Mouse (Mus musculus) liver, embryonic 12.5 days (tissue): ENCODE data around the gene Olfr1270. TPM values are rescaled to one million over a fixed set of nuclear protein-coding genes. Genes with fewer than 3 reads are reported as not detected.
"Not testable (repeated sequence)": the region's sequence is repeated elsewhere in the genome, so short reads cannot be mapped to it uniquely, and the experiment has no call there.

ENCODE experiments used
- ATAC-seq: fragments of 200-750 bp; cut with Nextera tagmentation; 2 replicates; pipeline ENCODE4 v1.8.0; 2017; ENCODE audit warnings: moderate number of reproducible peaks, mild to moderate bottlenecking, moderate library complexity
- H3K27ac ChIP-seq: fragments of 300-500 bp; sonication (generic); 2 replicates; pipeline ENCODE4 v1.5.1; 2016; ENCODE audit warnings: mild to moderate bottlenecking
- H3K27me3 ChIP-seq: fragments of 300-500 bp; sonication (generic); replicated peaks from 2 replicates; pipeline ENCODE4 v1.6.1; 2016; ENCODE audit warnings: mild to moderate bottlenecking, moderate library complexity
- H3K36me3 ChIP-seq: fragments of 300-500 bp; sonication (generic); 2 replicates; pipeline ENCODE4 v1.6.1; 2016; ENCODE audit warnings: mild to moderate bottlenecking, moderate library complexity
- H3K4me1 ChIP-seq: fragments of 300-500 bp; sonication (generic); 2 replicates; pipeline ENCODE4 v1.6.1; 2016
- H3K4me2 ChIP-seq: fragments of 300-500 bp; sonication (generic); 2 replicates; pipeline ENCODE4 v1.6.1; 2016; ENCODE audit warnings: mild to moderate bottlenecking, moderate library complexity
- H3K4me3 ChIP-seq: fragments of 300-500 bp; sonication (generic); 2 replicates; pipeline ENCODE4 v1.5.1; 2016; ENCODE audit warnings: mild to moderate bottlenecking, moderate library complexity
- H3K9ac ChIP-seq: fragments of 300-500 bp; sonication (generic); 2 replicates; pipeline ENCODE4 v1.6.1; 2016; ENCODE audit warnings: mild to moderate bottlenecking, moderate library complexity
- H3K9me3 ChIP-seq: fragments of 300-500 bp; sonication (generic); replicated peaks from 2 replicates; pipeline ENCODE4 v1.6.1; 2016; ENCODE audit warnings: mild to moderate bottlenecking, moderate library complexity
- WGBS: fragments of 180-500 bp; shearing (Covaris S2); methylation state at CpG from one replicate; pipeline ENCODE4 v1.1.7; 2016; ENCODE audit not compliant: insufficient replicate concordance; 5-methylcytosine and 5-hydroxymethylcytosine counted together
- polyA plus RNA-seq: library from polyadenylated mRNA; unstranded; fragments of >200 nt; fragmentation: Nextera tagmentation; extraction: Ambion mirVana; gene quantifications from 2 replicates; pipeline ENCODE4 v1.2.1, GENCODE M21; 2016

Olfr1270 gene
- polyA plus RNA-seq, result not detected in 2 replicates

DNA sequence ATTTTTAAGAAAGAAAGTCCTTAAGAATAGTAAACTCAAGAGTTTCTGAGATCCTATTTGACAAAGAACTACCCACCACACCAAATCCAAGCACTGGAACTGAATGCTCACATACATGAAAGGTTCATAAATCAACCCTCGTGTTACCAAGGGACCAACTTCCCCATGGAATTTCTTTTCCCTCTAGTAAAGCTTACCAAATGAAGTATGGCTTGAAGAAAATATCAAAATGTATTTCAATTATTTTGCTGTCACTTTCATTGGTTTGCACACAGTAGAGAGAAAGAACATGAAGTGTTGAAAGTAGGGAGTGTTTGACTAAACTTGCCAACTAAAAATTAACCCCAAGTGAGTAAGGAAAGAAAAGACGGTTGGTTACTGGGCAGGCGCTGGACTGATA, at the start of gene Olfr1270:
Gene Olfr1270, minus strand, starts transcription at position 101 of the 400 bp plus-strand sequence.
- no peak within 1 kb of the TSS for H3K4me2 ChIP-seq
- ATAC-seq, result no peak
- H3K27me3 ChIP-seq, result no peaks in the 10 kb centered on the region
- H3K9ac ChIP-seq, result no peak within 1 kb of the TSS
- H3K9me3 ChIP-seq, result 0 out of 2 replicates have a peak, but pooled peaks cover 4% of the 10 kb centered on the region
- WGBS, result 59% methylated on average over 3 of the region's 3 CpGs
- no peak within 1 kb of the TSS for H3K4me3 ChIP-seq
- no peaks in the 10 kb centered on the region for H3K4me1 ChIP-seq
- H3K27ac ChIP-seq, result no peak within 1 kb of the TSS
- H3K36me3 ChIP-seq, result no peaks in the 10 kb centered on the region

DNA sequence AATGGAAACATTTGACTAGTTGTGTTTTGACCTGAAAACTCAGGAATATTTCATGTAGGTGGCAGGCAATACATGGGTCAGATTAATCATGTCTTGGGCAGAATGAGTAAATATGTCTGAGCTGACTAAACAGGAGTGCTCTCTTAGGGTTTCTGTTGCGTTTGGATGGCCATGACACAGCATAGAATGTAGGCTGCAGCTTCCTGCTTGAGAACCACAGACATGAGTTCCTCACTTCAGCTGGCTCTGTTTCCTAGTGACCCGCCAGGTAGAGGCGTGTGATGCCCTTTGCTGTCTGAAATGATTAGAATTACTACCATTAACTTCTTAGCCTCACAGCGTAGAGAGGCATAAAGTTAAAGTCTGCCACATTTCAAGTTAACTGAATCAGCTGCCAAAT, 46.7 kb upstream of the Olfr1270 start:
- H3K4me2 ChIP-seq, H3K9me3 ChIP-seq, H3K36me3 ChIP-seq, H3K27ac ChIP-seq, H3K4me1 ChIP-seq, ATAC-seq, H3K4me3 ChIP-seq, H3K27me3 ChIP-seq, H3K9ac ChIP-seq: not testable (repeated sequence)
- no CpG with 5 or more reads among the region's 4 CpGs for WGBS

DNA sequence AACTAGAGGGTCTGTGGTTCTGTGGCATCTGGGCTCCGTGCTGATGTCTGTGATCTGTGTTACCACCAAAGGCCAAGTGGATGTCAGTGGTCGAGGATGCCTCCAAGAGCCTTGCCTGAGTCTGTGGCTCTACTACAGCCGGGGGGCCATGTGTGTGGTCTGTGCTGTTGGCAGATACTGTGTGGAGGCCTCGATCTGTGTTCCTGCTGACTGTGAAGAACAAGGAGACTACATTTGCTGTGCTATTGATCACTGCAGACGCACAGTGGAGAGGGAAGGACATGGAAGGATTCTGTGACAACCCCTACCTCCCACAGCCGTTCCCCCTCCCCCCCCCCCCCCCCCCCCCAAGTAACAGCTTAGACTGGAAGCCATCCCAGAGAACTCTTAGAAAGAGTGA, 42.4 kb upstream of the Olfr1270 start:
- H3K4me1 ChIP-seq, H3K9ac ChIP-seq, H3K27ac ChIP-seq, H3K36me3 ChIP-seq, H3K27me3 ChIP-seq, H3K4me2 ChIP-seq, H3K9me3 ChIP-seq, H3K4me3 ChIP-seq, ATAC-seq: not testable (repeated sequence)
- WGBS, result no CpG with 5 or more reads among the region's 6 CpGs

DNA sequence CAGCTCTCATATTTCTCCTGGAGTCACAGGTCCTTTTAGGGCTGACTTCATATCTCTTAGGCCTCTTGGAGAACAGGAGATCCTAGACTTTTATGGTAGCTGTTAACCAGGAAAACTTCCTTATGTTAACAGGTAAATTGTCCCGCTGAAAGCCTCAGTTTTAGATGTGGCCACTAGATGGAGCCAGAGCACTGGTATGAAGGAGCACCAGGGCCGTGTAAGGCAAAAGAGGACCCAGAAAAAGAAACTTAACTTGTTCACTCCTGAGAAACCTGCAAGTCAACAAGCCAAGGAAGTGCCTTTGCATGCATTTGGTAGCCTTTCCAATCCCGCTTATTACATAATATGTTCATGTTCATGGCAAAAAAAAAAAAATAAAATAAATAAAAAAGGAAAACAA, 41.9 kb upstream of the Olfr1270 start:
- H3K9ac ChIP-seq, H3K36me3 ChIP-seq, H3K9me3 ChIP-seq, H3K4me3 ChIP-seq, H3K4me1 ChIP-seq, H3K27me3 ChIP-seq, ATAC-seq, H3K4me2 ChIP-seq, H3K27ac ChIP-seq: not testable (repeated sequence)
- WGBS, result no CpG with 5 or more reads among the region's 3 CpGs

- not testable (repeated sequence) for H3K4me2 ChIP-seq, H3K27me3 ChIP-seq, H3K27ac ChIP-seq, H3K9ac ChIP-seq, H3K36me3 ChIP-seq, H3K4me3 ChIP-seq, H3K4me1 ChIP-seq, H3K9me3 ChIP-seq, ATAC-seq
- no CpG with 5 or more reads among the region's 5 CpGs for WGBS
Observed at GRCm38 (mm10) chr2:90187082-90187481, 34.2 kb upstream of the Olfr1270 start.

- H3K36me3 ChIP-seq, H3K9ac ChIP-seq, H3K4me1 ChIP-seq, H3K9me3 ChIP-seq, H3K4me3 ChIP-seq, H3K27ac ChIP-seq, ATAC-seq, H3K27me3 ChIP-seq, H3K4me2 ChIP-seq: not testable (repeated sequence)
- WGBS, result no CpG with 5 or more reads among the region's 4 CpGs
Observed at GRCm38 (mm10) chr2:90186082-90186481, 33.2 kb upstream of the Olfr1270 start.

GRCm38 (mm10) chr2:90153916-90154315, 1.0 kb upstream of the Olfr1270 start:
- Histone ChIP-seq H3K27ac (no peak overlapping the region), H3K27me3 (no peaks in the 10 kb centered on the region), H3K4me1 (no peaks in the 10 kb centered on the region), H3K36me3 (no peaks in the 10 kb centered on the region), H3K4me3 (no peak overlapping the region), H3K9me3 (0 out of 2 replicates have a peak, but pooled peaks cover 4% of the 10 kb centered on the region), H3K4me2 (no peak overlapping the region), H3K9ac (no peak overlapping the region)
- 75% methylated on average over 9 of the region's 9 CpGs for WGBS
- no peak for ATAC-seq

DNA sequence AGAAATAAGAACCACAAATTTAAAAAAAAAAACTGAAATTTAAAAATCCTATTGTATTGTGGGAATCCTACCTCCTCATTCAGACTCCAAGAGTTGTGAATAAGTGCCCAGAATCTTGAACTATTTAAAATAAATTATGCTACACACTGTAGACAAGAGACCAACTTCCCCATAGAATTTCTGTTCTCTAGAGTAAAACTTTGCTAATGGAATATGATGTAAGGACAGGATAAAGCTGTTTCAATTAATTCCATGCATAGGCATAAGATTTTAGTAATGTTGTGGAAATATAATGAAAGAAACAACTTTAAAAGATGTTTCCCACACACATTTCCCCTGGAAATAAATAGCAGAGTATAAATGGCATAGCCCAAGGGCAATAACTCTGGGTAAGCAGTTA, 10.7 kb downstream of the Olfr1270 start, which contains the start of gene Olfr32:
Gene Olfr32, minus strand, starts transcription at position 101 of the 400 bp plus-strand sequence.
- Histone ChIP-seq H3K4me1 (no peaks in the 10 kb centered on the region), H3K36me3 (no peaks in the 10 kb centered on the region), H3K27me3 (no peaks in the 10 kb centered on the region), H3K9ac (no peak within 1 kb of the TSS), H3K4me3 (no peak within 1 kb of the TSS), H3K9me3 (no peaks in the 10 kb centered on the region), H3K27ac (no peak within 1 kb of the TSS), H3K4me2 (no peak within 1 kb of the TSS)
- no peak for ATAC-seq

DNA sequence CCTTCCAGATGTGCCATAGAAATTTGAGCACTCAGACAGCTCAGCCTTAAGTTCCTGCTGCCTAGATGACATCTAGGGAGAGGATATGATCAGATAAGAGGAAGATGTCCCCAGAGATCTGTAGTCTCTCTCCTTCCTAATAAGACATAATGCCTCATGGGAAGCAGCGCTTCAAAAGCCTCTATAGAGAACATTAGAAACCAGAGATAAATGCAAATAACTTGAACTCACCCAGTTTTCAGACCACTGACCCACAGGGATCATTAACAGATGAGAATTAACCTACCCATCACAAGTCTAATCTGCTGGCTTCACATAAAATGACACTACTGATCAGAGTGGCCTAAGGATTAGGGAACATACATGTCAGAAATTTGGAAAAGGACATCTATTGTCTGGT, 31.6 kb downstream of the Olfr1270 start, which contains the start of gene Olfr1269:
Gene Olfr1269, minus strand, starts transcription at position 101 of the 400 bp plus-strand sequence.
- Histone ChIP-seq H3K4me2 (no peak within 1 kb of the TSS), H3K27ac (no peak within 1 kb of the TSS), H3K9ac (no peak within 1 kb of the TSS), H3K9me3 (no peaks in the 10 kb centered on the region), H3K4me3 (no peak within 1 kb of the TSS), H3K4me1 (no peaks in the 10 kb centered on the region), H3K27me3 (no peaks in the 10 kb centered on the region), H3K36me3 (no peaks in the 10 kb centered on the region)
- 86% methylated on average over 1 of the region's 1 CpGs for WGBS
- ATAC-seq, result no peak

Other genes starting within 250 kb of the Olfr1270 start
- gene Olfr1258, start 225.8 kb downstream of the Olfr1270 start, polyA plus RNA-seq, result not detected in 2 replicates
- not detected in 2 replicates for gene Olfr1259, start 204.4 kb downstream of the Olfr1270 start, polyA plus RNA-seq
- not detected in 2 replicates for gene Olfr1260, start 178.8 kb downstream of the Olfr1270 start, polyA plus RNA-seq
- gene Olfr1261, start 161.9 kb downstream of the Olfr1270 start, polyA plus RNA-seq, result not detected in 2 replicates
- gene Olfr1262, start 152.9 kb downstream of the Olfr1270 start, polyA plus RNA-seq, result not detected in 2 replicates
- gene Olfr1263, start 141.0 kb downstream of the Olfr1270 start, polyA plus RNA-seq, result not detected in 2 replicates
- not detected in 2 replicates for gene Olfr1264, start 127.5 kb downstream of the Olfr1270 start, polyA plus RNA-seq
- gene Olfr1265, start 117.8 kb downstream of the Olfr1270 start, polyA plus RNA-seq, result not detected in 2 replicates
- gene Olfr140, start 89.5 kb downstream of the Olfr1270 start, polyA plus RNA-seq, result not detected in 2 replicates
- gene Olfr1269, start 31.7 kb downstream of the Olfr1270 start, polyA plus RNA-seq, result not detected in 2 replicates
- not detected in 2 replicates for gene Olfr32, start 10.8 kb downstream of the Olfr1270 start, polyA plus RNA-seq
- 0.05 TPM in 1 of 2 replicates, not detected in the other for gene Olfr1506, start 71.4 kb upstream of the Olfr1270 start, polyA plus RNA-seq
- not detected in 2 replicates for gene Olfr142, start 104.5 kb upstream of the Olfr1270 start, polyA plus RNA-seq
- gene Olfr1271, start 117.9 kb upstream of the Olfr1270 start, polyA plus RNA-seq, result not detected in 2 replicates
- not detected in 2 replicates for gene Olfr1272, start 139.8 kb upstream of the Olfr1270 start, polyA plus RNA-seq
- gene Gm13769, start 169.1 kb upstream of the Olfr1270 start, polyA plus RNA-seq, result 0.08 TPM in 1 of 2 replicates, not detected in the other
- gene Olfr1274-ps, start 245.6 kb upstream of the Olfr1270 start, polyA plus RNA-seq, result not detected in 2 replicates